Mouse (Mus musculus) kidney, adult 2 months (tissue): Measurements from ENCODE around the gene Zfp335. TPM values are rescaled to one million over a fixed set of nuclear protein-coding genes. Genes with fewer than 3 reads are reported as not detected.

Experiments
- DNase-seq: peaks from one replicate; pipeline ENCODE4 v3.0.0; 2021
- H3K27ac ChIP-seq: fragments of 200-500 bp; 2 replicates; pipeline ENCODE4 v1.5.1; 2012; ENCODE audit warnings: low read depth, low read length, control low read depth, inconsistent platforms; ENCODE audit not compliant: insufficient read depth
- H3K27me3 ChIP-seq: fragments of 200-500 bp; replicated peaks from 2 replicates; pipeline ENCODE4 v1.6.1; 2012; ENCODE audit warnings: mild to moderate bottlenecking, moderate library complexity, low read length, inconsistent platforms; ENCODE audit not compliant: control insufficient read depth, insufficient read depth
- H3K36me3 ChIP-seq: fragments of 200-500 bp; 2 replicates; pipeline ENCODE4 v1.6.1; 2012; ENCODE audit warnings: mild to moderate bottlenecking, moderate library complexity, low read length, inconsistent platforms; ENCODE audit not compliant: control insufficient read depth, insufficient read depth
- H3K4me1 ChIP-seq: fragments of 200-500 bp; 2 replicates; pipeline ENCODE4 v1.6.1; 2011; ENCODE audit warnings: low read length; ENCODE audit not compliant: control insufficient read depth, insufficient read depth
- H3K4me3 ChIP-seq: fragments of 200-500 bp; 2 replicates; pipeline ENCODE4 v1.5.1; 2011; ENCODE audit warnings: mild to moderate bottlenecking, low read depth, low read length, control low read depth; ENCODE audit not compliant: insufficient read depth
- CTCF ChIP-seq: fragments of 200-500 bp; conservative IDR thresholded peaks from 2 replicates; pipeline ENCODE4 v1.5.1; 2011; ENCODE audit warnings: low read depth, mild to moderate bottlenecking, control low read depth, low read length, moderate library complexity, mixed read lengths; ENCODE audit not compliant: insufficient read depth, insufficient read length
- POLR2A ChIP-seq: fragments of 200-500 bp; IDR thresholded peaks from one replicate; pipeline ENCODE4 v1.6.1; 2011; ENCODE audit warnings: low read depth, low read length, control low read depth
- WGBS: fragments of 180-500 bp; shearing (Covaris S2); methylation state at CpG from one replicate; pipeline ENCODE4 v1.1.7; 2018; 5-methylcytosine and 5-hydroxymethylcytosine counted together
- polyA plus RNA-seq: library from polyadenylated mRNA; depleted of rRNA; stranded (reverse); fragments of >200 nt; gene quantifications from 2 replicates; pipeline ENCODE4 v1.2.3, GENCODE M21; 2012; rRNA removed

Zfp335 gene
- 20.4 and 25.7 TPM in 2 replicates for polyA plus RNA-seq

DNA sequence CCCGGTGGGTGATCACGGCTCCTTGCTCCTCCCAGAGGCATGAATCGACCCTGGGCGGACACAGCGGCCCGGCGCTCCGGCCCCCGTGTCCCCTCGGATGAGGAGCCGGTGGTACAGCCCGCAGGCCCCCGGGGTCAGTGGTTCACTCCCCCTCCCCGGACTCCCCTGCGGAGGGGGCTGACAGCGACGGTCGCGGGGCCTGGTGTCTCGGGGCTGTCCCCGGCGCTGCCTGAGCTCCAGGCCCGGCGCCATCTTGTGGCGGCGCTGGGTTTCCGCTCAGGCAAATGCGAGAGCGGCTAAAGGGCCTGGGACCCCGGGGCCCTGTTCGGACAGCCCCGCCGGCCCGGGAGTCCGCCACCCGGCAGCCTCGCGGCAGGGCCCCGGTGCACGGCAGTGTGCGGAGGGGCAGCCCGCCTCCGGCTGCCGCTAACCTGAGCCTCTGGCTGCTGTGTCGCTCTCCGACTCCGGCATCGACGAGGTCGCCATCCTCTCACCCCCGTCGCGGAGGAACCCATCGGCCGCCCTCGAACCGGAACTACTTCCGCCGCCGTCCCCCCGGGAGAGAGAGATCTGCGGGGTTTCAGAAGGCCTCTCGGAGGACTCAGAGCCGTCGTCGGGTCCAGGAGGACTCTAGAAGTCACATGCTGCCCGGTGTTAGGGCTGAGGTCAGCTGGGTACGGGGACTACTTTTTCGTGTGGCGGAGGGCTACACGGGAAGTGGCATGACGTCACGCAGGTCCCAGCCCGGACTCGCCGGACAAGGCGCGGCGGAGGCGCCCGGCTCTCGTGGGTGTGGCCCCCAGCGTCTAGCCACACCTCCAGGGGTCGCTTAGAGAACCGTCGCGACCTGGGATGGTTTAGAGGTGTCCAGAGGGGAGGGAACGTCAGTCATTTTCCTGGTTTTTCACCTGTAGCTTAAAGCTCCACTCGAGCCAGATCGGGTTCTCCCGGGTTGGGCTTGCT is at the start of gene Zfp335:
Zfp335 (minus strand) TSS at position 672 of the 963 bp plus-strand sequence.
- peak within 1 kb of the TSS; percentile 95 for H3K27ac ChIP-seq
- peaks cover 12% of the 10 kb centered on the region; the same call in 1 of the 2 replicates for H3K4me1 ChIP-seq
- H3K27me3 ChIP-seq = no peaks in the 10 kb centered on the region
- H3K4me3 ChIP-seq = peak within 1 kb of the TSS; percentile 63
- DNase-seq = peak; percentile 96
- TF ChIP-seq POLR2A = peak; percentile 55
- TF ChIP-seq CTCF = 0 out of 2 replicates have a peak, but pooled peaks have one; percentile 3
- H3K36me3 ChIP-seq = peaks cover 3% of the 10 kb centered on the region; the same call in 1 of the 2 replicates
- under 1% methylated on average over 91 of the region's 91 CpGs for WGBS

DNA sequence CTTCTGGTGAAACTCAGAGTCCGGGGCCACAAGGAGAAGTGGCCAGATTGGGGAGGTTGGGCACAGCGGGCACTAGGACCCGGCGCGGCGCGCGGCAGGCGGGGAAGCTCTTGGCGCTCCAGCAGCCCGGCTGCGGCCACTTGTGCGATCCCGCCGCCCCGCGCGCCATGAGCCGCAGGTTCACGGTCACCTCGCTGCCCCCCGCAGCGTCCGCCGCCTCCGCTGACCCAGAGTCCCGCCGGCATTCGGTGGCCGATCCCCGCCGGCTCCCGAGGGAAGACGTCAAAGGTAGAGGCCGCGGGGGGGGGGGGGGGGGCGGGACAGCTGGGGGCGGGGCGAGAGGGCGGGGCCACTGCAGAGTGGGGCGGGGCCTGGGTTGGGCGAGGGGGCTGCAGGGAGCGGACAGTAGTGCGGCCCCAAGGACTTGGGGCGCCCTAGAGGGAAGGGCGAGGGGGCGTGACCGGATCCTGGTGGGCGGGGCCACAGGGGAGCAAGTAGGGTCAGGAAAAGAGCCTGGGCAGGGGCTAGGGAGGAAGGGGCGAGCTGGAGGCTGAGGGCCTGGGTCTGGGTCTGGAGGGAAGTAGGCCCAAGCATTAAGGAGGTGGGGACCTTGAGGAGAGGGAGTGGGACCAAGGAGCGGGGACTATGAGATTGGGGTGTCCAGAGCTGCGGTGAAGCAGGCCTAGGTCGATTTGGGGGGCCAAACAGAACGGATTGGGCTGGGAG is 49.3 kb upstream of the Zfp335 start, which contains the start of gene Slc12a5:
Slc12a5 (plus strand) TSS at position 87 of the 726 bp plus-strand sequence.
- Histone ChIP-seq H3K4me1 (no peaks in the 10 kb centered on the region; the same call in 1 of the 2 replicates), H3K36me3 (no peaks in the 10 kb centered on the region), H3K27ac (no peak within 1 kb of the TSS), H3K4me3 (peak within 1 kb of the TSS; percentile 60; the same call in 1 of the 2 replicates), H3K27me3 (no peaks in the 10 kb centered on the region)
- DNase-seq = peak; percentile 58
- TF ChIP-seq POLR2A = no peak
- TF ChIP-seq CTCF = no peak
- 2% methylated on average over 47 of the region's 54 CpGs for WGBS

DNA sequence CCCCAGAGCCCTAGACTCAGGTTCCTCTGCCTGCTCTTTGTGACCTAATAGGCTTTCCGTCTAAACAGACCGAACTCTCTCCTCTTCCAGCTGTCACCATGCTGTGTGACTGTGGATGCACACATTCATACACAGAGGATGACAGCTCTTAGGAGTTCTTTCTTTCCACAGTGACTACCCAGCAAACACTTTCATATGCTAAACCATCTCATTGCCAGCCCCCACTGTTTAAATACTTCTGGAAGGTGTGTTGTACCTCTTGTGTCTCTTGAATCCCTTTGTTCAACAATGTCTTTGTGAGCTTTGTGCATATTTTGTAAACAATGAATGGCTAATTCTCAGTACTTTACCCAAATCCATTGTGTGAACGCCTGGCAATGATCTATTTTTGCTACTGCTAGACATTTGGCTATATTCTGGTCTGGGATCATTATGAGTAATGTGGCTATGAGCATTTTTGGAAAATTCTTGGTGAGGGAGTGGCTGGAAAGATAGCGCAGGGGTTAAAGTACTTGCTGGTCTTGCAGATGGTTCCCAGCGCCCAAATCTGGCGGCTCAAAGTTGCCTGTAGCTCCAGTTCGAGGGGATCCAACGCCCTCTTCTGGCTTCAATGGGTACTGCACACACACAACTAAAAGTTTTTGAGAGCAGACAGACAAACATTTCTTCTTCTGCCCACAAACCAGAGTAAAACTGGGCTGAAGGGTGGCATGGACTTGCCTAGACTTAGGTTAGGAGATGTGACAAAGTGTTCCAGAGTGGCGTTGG is 46.2 kb upstream of the Zfp335 start:
- Histone ChIP-seq H3K27me3 (no peaks in the 10 kb centered on the region), H3K4me1 (no peaks in the 10 kb centered on the region; the same call in 1 of the 2 replicates), H3K36me3 (no peaks in the 10 kb centered on the region), H3K4me3 (no peak overlapping the region), H3K27ac (no peak overlapping the region)
- no peak for DNase-seq
- 66% methylated on average over 9 of the region's 9 CpGs for WGBS
- TF ChIP-seq CTCF = no peak
- TF ChIP-seq POLR2A = no peak

DNA sequence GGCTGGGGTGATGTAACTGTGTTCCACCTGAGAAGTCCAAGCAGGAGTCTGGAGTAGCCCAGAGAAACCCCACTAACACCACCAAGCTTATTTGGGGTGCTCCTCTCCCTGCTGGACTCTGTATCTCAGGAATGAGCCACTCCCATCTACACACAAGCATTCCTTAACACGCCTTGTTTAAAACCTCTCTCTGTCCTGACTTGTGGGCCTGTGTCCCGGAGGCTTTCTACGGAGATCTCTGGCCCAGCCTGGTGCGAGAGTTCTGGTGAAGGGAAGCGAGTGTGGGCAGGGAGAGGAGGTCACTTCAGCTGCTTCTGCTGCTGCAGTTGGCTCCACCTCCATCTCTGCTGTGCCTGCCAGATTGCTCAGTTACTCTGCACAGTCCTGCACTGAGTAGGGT is 44.6 kb upstream of the Zfp335 start:
- WGBS = 66% methylated on average over 5 of the region's 5 CpGs
- Histone ChIP-seq H3K27me3 (no peaks in the 10 kb centered on the region), H3K27ac (no peak overlapping the region), H3K36me3 (no peaks in the 10 kb centered on the region), H3K4me3 (no peak overlapping the region), H3K4me1 (no peaks in the 10 kb centered on the region; the same call in 1 of the 2 replicates)
- TF ChIP-seq POLR2A (no peak), CTCF (no peak)
- DNase-seq = no peak

DNA sequence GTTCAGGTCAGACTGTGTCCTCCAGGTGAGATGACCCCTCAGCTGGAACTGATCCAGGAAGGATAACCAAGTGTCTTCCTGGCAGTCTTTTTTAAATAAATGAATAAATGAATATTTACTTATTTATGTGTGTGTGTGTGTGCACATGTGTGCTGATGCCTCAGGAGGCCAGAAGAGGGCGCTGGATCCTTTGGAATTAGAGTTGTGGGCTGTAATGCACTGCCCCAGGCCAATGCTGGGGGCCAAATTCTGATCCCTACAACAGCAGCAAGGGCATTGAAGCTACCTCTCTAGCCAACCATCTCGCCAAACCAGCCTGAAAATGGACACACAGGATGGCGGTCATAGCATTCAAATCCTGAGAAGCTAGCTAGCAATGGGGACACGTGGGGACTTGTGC is 44.2 kb upstream of the Zfp335 start:
- no peak for DNase-seq
- Histone ChIP-seq H3K27ac (no peak overlapping the region), H3K36me3 (no peaks in the 10 kb centered on the region), H3K27me3 (no peaks in the 10 kb centered on the region), H3K4me1 (no peaks in the 10 kb centered on the region; the same call in 1 of the 2 replicates), H3K4me3 (no peak overlapping the region)
- no peak for TF ChIP-seq CTCF
- TF ChIP-seq POLR2A = no peak
- 78% methylated on average over 4 of the region's 4 CpGs for WGBS

DNA sequence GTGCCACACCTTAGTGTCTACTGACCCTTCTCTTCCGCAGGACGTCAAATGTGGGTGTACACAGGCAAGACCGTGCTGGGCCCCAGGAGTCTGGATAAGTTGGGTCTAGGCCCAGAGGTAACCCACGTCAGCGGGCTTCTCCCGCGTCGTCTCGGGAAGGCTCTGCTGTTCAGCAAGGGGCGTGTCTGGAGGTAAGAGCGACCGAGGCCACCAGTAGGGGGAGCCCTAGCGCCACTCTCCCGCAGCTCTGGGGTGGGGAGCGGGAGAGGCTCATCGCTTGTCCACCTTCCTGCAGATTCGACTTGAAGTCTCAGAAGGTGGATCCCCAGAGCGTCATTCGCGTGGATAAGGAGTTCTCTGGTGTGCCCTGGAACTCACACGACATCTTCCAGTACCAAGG is 41.7 kb upstream of the Zfp335 start:
- no peaks in the 10 kb centered on the region for H3K36me3 ChIP-seq

More for the DNA sequence above, 41.7 kb upstream of the Zfp335 start:
- no peak for TF ChIP-seq POLR2A
- TF ChIP-seq CTCF = peak; percentile 84
- H3K27me3 ChIP-seq = peaks cover 1% of the 10 kb centered on the region; the same call in 1 of the 2 replicates
- peak; percentile 70 for DNase-seq
- no peaks in the 10 kb centered on the region for H3K4me1 ChIP-seq
- under 1% methylated on average over 21 of the region's 21 CpGs for WGBS
- H3K4me3 ChIP-seq = no peak overlapping the region
- no peak overlapping the region for H3K27ac ChIP-seq
